Mouse (Mus musculus): ENCODE results near the gene Mta2.

DNA sequence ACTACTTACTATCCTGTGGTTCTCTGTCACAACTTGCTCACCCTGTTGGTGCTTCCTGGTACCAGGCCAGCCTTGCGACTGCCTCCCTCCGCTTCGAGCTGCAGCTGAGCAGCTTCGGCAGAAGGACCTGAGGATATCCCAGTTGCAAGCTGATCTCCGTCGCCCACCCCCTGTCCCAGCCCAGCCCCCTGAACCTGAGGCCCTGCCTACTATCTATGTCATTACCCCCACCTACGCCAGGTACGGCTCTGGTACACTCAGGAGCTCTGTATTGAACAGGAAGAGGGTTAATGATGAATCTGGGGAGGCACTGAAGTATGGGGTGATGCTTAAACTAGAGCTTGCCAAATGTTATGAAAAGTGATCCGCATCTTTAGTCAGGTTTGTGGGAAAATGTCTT is 19.9 kb upstream of the Mta2 start:
- TF ChIP-seq CTCF (IDR thresholded peaks at IDR 0.05; ENCODE audit: control insufficient read depth, insufficient read depth, insufficient replicate concordance, low read depth, low read length) (no peak), POLR2A (IDR thresholded peaks at IDR 0.05; ENCODE audit: control insufficient read depth, low read depth, low read length) (no peak)
